Mouse (Mus musculus) urinary bladder, postnatal 36 days (tissue): ENCODE results near the gene Gng8.

Experiments
- DNase-seq, 2 experiments: peaks; one replicate each; pipeline ENCODE4 v3.0.0; 2022; ENCODE audit warnings: low spot score in 2 of 2, mixed read lengths in 1 of 2

The Gng8 gene

GRCm38 (mm10) chr7:16923283-16924036 is 31.9 kb downstream of the Gng8 start:
- no peak for DNase-seq

- peak; percentile 99 for DNase-seq
Measured at GRCm38 (mm10) chr7:16924037-16924834, 32.6 kb downstream of the Gng8 start, which contains the start of gene Calm3. TSS of gene Calm3 (minus strand) at chr7:16924114.

GRCm38 (mm10) chr7:16928341-16928740 is 36.8 kb downstream of the Gng8 start:
- no peak for DNase-seq

GRCm38 (mm10) chr7:16930850-16931249 is 39.3 kb downstream of the Gng8 start:
- DNase-seq: peak in 1 of 2 experiments; percentile 57

- peak; percentile 75 to 77 for DNase-seq
Measured at GRCm38 (mm10) chr7:16931968-16932627, 40.5 kb downstream of the Gng8 start.

- DNase-seq: no peak
Measured at GRCm38 (mm10) chr7:16932704-16933577, 41.4 kb downstream of the Gng8 start.

GRCm38 (mm10) chr7:16937312-16937711 is 45.7 kb downstream of the Gng8 start:
- no peak for DNase-seq

GRCm38 (mm10) chr7:16938117-16938791 is 46.7 kb downstream of the Gng8 start:
- no peak for DNase-seq

- DNase-seq: no peak
Measured at GRCm38 (mm10) chr7:16940292-16940691, 48.7 kb downstream of the Gng8 start.

- no peak for DNase-seq
Measured at GRCm38 (mm10) chr7:16942861-16943260, 51.3 kb downstream of the Gng8 start.

- peak in 1 of 2 experiments; percentile 54 for DNase-seq
Measured at GRCm38 (mm10) chr7:16944061-16944807, 52.6 kb downstream of the Gng8 start, which contains the start of gene Pnmal2. TSS of gene Pnmal2 (plus strand) at chr7:16944682.

GRCm38 (mm10) chr7:16944808-16945315 is 53.3 kb downstream of the Gng8 start:
- no peak for DNase-seq
